Mouse (Mus musculus) cerebellum, adult 9-10 months (tissue): ENCODE data around the gene Fam43b.

Experiments used
- DNase-seq: peaks from one replicate; pipeline ENCODE4 v3.0.0; 2022

Fam43b gene

GRCm38 (mm10) chr4:138347280-138347679 lies 49.0 kb downstream of the Fam43b start:
- no peak for DNase-seq

DNA sequence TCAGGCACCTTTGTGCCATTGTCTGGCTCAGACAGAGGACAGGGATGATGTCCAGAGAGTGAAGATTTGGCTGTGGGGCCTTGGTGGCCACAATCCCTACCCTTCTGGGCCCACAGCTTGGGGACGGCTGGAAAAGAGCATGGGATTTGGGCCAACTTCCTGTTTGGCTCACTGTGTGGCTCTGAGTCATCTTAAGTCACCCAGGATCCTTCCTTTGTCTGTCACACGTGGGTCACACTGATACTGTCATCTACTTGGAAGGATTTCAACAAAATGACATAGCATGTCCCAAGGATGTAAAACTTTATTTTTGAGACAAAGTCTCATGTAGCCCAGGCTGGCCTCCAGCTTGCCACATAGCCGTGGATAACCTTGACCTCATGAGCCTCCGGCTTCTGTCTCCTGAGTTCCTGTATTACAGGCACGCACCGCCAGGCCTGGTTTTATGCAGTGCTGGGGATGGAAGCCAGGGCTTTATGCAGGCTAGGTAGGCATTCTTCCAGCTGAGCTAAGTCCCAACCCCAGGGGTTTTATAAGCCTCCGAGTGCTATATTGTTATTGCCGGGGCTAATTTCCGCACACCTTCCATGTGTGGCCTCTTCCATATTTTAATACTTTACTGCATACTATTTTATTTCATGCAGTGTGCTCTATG lies 51.3 kb downstream of the Fam43b start:
- DNase-seq = no peak
